In the genomic region with DNA sequence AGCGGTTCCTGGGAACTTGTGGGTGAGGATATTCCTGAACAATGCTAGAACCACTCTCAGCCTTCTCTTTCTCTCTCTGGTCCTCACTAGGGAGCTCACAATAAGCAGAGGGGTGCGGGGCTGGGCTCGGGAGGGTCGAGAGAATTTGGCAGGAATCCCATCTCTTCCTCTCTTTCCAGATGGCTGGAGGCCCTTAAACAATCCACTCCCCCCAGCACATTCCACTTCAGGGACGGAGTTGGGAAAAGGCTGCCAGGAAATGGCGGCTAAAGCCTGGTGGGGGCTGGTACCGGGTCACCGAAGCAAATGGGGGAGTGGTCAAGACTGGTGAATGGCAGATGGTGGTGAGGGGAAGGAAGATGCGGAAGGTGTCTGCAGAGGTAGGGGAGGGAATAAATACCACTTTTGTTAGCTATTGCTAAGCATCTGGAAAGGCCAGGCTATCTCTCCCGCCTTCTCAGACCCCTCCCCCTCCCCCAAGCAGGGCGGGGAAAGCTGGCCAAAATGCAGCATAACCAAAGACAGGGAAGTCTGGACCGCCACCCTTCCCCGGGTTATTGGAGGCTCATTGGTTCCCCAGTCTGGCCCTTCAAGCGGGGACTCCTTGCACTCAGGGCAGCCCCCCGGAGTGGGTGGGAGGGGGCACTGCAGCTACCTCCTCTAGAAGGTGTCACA, we compare ENCODE assay signal across 8 mouse cellular contexts. TPM values are rescaled to one million over a fixed set of nuclear protein-coding genes. Genes with fewer than 3 reads are reported as not detected.
DNase-seq lines count a peak whose midpoint lies in the region; ATAC-seq lines count a peak whose summit lies in the region.

No protein-coding gene starts in this region.

- intact Hi-C loops in gastrocnemius, postnatal 36 days (cut with DNase I): no loop called here

- peak overlapping the region; percentile 66 for H3K27ac ChIP-seq in liver, embryonic 12.5 days

- peaks cover 23% of the 10 kb centered on the region for H3K4me1 ChIP-seq in liver, embryonic 12.5 days

- peak overlapping the region; percentile 71 for H3K4me2 ChIP-seq in liver, embryonic 12.5 days

- peak; percentile 27 for ATAC-seq in inflammation-experienced regulatory T-cells, adult 6 months
- ATAC-seq in liver, embryonic 12.5 days: peak; percentile 62
- ATAC-seq in monocyte, adult 5-6 weeks (replicated peaks; ENCODE audit: insufficient number of reproducible peaks, low FRiP score, low TSS enrichment, poor library complexity, severe bottlenecking): peak; percentile 79

- H3K9me3 ChIP-seq in liver, embryonic 12.5 days (replicated peaks): no peaks in the 10 kb centered on the region

- peaks cover 4% of the 10 kb centered on the region; the same call in 1 of the 2 replicates for H3K36me3 ChIP-seq in liver, embryonic 12.5 days

- peak overlapping the region; percentile 50 for H3K9ac ChIP-seq in liver, embryonic 12.5 days

- WGBS in liver, embryonic 12.5 days (ENCODE audit: insufficient replicate concordance): 8% methylated on average over 13 of the region's 15 CpGs

- peak overlapping the region; percentile 55 for H3K4me3 ChIP-seq in liver, embryonic 12.5 days

- no peaks in the 10 kb centered on the region for H3K27me3 ChIP-seq in liver, embryonic 12.5 days (replicated peaks)

- DNase-seq in 3T3-L1 (ENCODE audit: low read depth, low spot score): peak; percentile 47
- peak; percentile 51 to 78 for DNase-seq in adrenal gland, adult (ENCODE audit: inconsistent age in 2 of 2, low spot score in 1 of 2)
- peak; percentile 77 for DNase-seq in embryo, embryonic 11 days
- DNase-seq in gastrocnemius, postnatal 36 days: peak; percentile 22 to 24
- peak; percentile 34 for DNase-seq in testis, postnatal 14 days (ENCODE audit: low spot score)

RNA-seq across cellular contexts. Expression of gene Hnrnph2, which starts 11.4 kb away (rescaled TPM):
- 10 to 100 TPM; 42.1 to 46.4 TPM for total RNA-seq in gastrocnemius, postnatal 36 days (2021)
- polyA plus RNA-seq in inflammation-experienced regulatory T-cells, adult 6 months (2017; shearing (Covaris generic)): 100 to 1,000 TPM in 1 of 3 experiments, 10 to 100 TPM in 2; 96.0 to 102 (median 98.8) TPM
- polyA plus RNA-seq in liver, embryonic 12.5 days (2016; fragmentation: Nextera tagmentation; extraction: Ambion mirVana): 110 and 111 TPM in 2 replicates
- 217 to 274 TPM (median 232 TPM) in 3 replicates for total RNA-seq in monocyte, adult 5-6 weeks (2017)

RNA-seq across cellular contexts. Expression of gene Gla, which starts 11.5 kb away (rescaled TPM):
- total RNA-seq in gastrocnemius, postnatal 36 days (2021): 1 to 10 TPM; 1.6 TPM
- 1 to 10 TPM; 3.1 to 5.2 (median 3.5) TPM for polyA plus RNA-seq in inflammation-experienced regulatory T-cells, adult 6 months (2017; shearing (Covaris generic))
- 4.5 and 4.8 TPM in 2 replicates for polyA plus RNA-seq in liver, embryonic 12.5 days (2016; fragmentation: Nextera tagmentation; extraction: Ambion mirVana)
- total RNA-seq in monocyte, adult 5-6 weeks (2017): 10.8 to 17.9 TPM (median 14.2 TPM) in 3 replicates

RNA-seq across cellular contexts. Expression of gene Rpl36a, which starts 27.0 kb away (rescaled TPM):
- 100 to 1,000 TPM in 1 of 2 experiments, 10 to 100 TPM in 1; 83.8 to 131 TPM for total RNA-seq in gastrocnemius, postnatal 36 days (2021)
- polyA plus RNA-seq in inflammation-experienced regulatory T-cells, adult 6 months (2017; shearing (Covaris generic)): 100 to 1,000 TPM; 370 to 723 (median 685) TPM
- polyA plus RNA-seq in liver, embryonic 12.5 days (2016; fragmentation: Nextera tagmentation; extraction: Ambion mirVana): 409 and 421 TPM in 2 replicates
- 764 to 1,331 TPM (median 951 TPM) in 3 replicates for total RNA-seq in monocyte, adult 5-6 weeks (2017)

RNA-seq across cellular contexts. Expression of gene Btk, which starts 29.1 kb away (rescaled TPM):
- total RNA-seq in gastrocnemius, postnatal 36 days (2021): under 1 TPM; 0.15 TPM
- 1 to 10 TPM in 2 of 3 experiments, under 1 TPM in 1; 0.54 to 1.2 (median 1.1) TPM for polyA plus RNA-seq in inflammation-experienced regulatory T-cells, adult 6 months (2017; shearing (Covaris generic))
- 29.9 and 30.8 TPM in 2 replicates for polyA plus RNA-seq in liver, embryonic 12.5 days (2016; fragmentation: Nextera tagmentation; extraction: Ambion mirVana)
- 35.8 to 82.3 TPM (median 41.6 TPM) in 3 replicates for total RNA-seq in monocyte, adult 5-6 weeks (2017)

Comparison
In these comparisons a context has a peak if more than half of its experiments do, and no peak if none do; other contexts are left out.
1. Peak in every context shown above with its lines: DNase-seq, ATAC-seq, H3K4me3 ChIP-seq and H3K27ac ChIP-seq.
2. DNase-seq: peak in every context shown above with its lines; median percentile 77 in embryo, embryonic 11 days; 64 in adrenal gland, adult; 47 in 3T3-L1; 34 in testis, postnatal 14 days; 23 in gastrocnemius, postnatal 36 days.
3. ATAC-seq: peak in every context shown above with its lines; median percentile 79 in monocyte, adult 5-6 weeks; 62 in liver, embryonic 12.5 days; 27 in inflammation-experienced regulatory T-cells, adult 6 months.